Mouse (Mus musculus): ENCODE results near the gene Olfr649. TPM values are rescaled to one million over a fixed set of nuclear protein-coding genes. Genes with fewer than 3 reads are reported as not detected.

Gene Olfr649
- not detected in 2 replicates for polyA plus RNA-seq (2015; fragmentation: Nextera tagmentation; extraction: Ambion mirVana)

DNA sequence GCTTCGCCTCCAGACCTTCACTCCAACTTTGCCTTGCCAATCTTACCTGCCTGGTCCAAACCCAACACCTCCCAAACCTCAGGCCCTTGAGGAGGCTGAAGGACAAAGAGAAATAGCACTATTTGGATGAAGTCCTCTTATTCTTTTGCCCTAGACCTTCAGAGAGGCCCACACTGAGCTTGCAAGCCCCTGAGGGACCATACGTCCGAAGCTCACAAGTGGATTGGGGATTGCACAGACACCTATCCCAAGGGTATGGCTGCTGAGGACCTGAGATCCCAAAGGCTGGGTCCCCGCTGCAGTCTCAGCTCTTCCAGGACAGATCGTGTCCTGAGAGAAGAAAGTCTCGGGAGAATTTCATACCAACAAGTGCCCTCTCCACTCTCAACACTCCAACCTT is at the start of gene Olfr649:
Gene Olfr649 (minus strand): TSS at position 101 of the 400 bp plus-strand sequence.
- no peaks in the 10 kb centered on the region for H3K9me3 ChIP-seq (ENCODE audit: control insufficient read depth, low read length)
- no peak within 1 kb of the TSS for H3K27ac ChIP-seq (ENCODE audit: low read length)
- 92% methylated on average over 6 of the region's 6 CpGs for WGBS
- H3K4me3 ChIP-seq (replicated peaks; ENCODE audit: low read length) = no peak within 1 kb of the TSS
- no peaks in the 10 kb centered on the region for H3K36me3 ChIP-seq (ENCODE audit: control insufficient read depth, insufficient read depth)
- no peak within 1 kb of the TSS for H3K9ac ChIP-seq (replicated peaks; ENCODE audit: low read depth, low read length)
- H3K4me2 ChIP-seq (ENCODE audit: low read length) = no peak within 1 kb of the TSS
- no peaks in the 10 kb centered on the region for H3K27me3 ChIP-seq (replicated peaks; ENCODE audit: control insufficient read depth, insufficient read depth, low read length)
- H3K4me1 ChIP-seq (replicated peaks; ENCODE audit: control insufficient read depth, insufficient read depth, low read length) = no peaks in the 10 kb centered on the region
- no peak for ATAC-seq

DNA sequence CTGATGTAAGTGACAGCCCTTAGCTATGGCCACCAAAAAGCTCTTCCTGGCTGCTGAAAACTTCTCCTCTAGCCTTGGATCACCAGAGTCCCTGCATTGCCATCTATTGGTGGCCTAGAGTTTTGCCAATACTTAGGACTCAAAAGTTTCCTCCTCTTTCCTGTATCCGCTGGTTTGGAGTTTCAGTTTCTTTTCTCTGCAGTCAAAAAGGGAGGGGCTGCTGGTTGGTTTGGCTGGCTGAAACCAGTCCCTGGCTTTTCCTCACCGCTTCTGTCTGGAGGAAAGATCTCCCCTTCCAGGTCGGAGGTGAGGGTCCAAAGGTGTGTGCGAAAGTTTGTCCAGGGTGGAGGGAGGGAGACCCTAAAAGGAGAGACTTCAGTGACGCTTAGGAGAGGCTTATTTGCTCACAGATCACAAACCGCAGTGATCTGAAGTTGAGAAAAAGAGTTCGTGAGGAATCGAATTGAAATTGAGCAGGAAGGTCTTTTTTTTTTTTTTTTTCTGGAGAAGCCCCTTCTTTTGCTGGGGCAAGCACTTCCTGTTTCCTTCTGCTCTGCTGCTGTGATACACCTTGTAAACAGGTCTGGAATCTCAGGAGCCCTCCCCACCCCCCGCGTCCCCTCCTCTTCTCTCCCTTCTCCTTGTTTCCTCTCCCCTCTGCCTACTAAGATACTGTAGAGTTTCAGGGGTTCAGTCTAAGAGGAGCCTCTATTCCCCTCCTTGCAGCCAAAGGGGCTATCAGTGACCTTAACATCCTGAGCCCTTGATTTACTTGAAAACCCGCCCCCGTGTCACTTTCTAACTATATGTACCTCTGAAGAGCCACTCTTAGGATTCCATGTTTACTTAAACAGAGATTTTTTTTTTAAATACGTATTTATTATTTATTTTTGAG is 48.7 kb upstream of the Olfr649 start, which contains the start of gene Trim34a:
Gene Trim34a (plus strand): TSS at position 171 of the 895 bp plus-strand sequence.
- no peaks in the 10 kb centered on the region for H3K4me1 ChIP-seq (replicated peaks; ENCODE audit: control insufficient read depth, insufficient read depth, low read length)
- WGBS = 8% methylated on average over 13 of the region's 13 CpGs
- H3K27me3 ChIP-seq (replicated peaks; ENCODE audit: control insufficient read depth, insufficient read depth, low read length) = no peaks in the 10 kb centered on the region
- ATAC-seq = peak; percentile 52; the same call in 1 of the 2 replicates
- peak within 1 kb of the TSS; percentile 8; the same call in 1 of the 2 replicates for H3K4me2 ChIP-seq (ENCODE audit: low read length)
- peak within 1 kb of the TSS; percentile 21 for H3K4me3 ChIP-seq (replicated peaks; ENCODE audit: low read length)
- no peaks in the 10 kb centered on the region for H3K36me3 ChIP-seq (ENCODE audit: control insufficient read depth, insufficient read depth)
- no peak within 1 kb of the TSS for H3K9ac ChIP-seq (replicated peaks; ENCODE audit: low read depth, low read length)
- no peak within 1 kb of the TSS for H3K27ac ChIP-seq (ENCODE audit: low read length)
- H3K9me3 ChIP-seq (ENCODE audit: control insufficient read depth, low read length) = no peaks in the 10 kb centered on the region

DNA sequence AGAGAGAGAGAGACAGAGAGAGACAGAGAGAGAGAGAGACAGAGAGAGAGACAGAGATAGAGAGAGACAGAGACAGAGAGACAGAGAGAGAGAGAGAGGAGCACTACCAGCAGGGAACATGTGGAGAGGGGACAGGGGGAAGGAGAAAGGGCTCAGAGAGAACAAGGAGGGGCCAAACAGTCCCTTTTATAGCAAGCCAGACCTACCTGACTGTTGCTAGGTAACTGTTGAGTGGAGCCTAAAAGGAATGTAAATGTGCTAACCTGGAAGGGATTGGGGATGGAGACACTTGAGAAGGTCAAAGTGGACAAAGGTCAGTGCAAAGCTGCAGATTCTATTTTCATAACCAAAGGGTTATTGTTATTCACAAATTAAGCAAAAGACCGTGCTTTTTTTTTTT is 47.8 kb upstream of the Olfr649 start:
- no peaks in the 10 kb centered on the region for H3K4me1 ChIP-seq (replicated peaks; ENCODE audit: control insufficient read depth, insufficient read depth, low read length)
- no peaks in the 10 kb centered on the region for H3K27me3 ChIP-seq (replicated peaks; ENCODE audit: control insufficient read depth, insufficient read depth, low read length)
- no peaks in the 10 kb centered on the region for H3K36me3 ChIP-seq (ENCODE audit: control insufficient read depth, insufficient read depth)
- no peak overlapping the region for H3K4me3 ChIP-seq (replicated peaks; ENCODE audit: low read length)
- H3K4me2 ChIP-seq (ENCODE audit: low read length) = no peak overlapping the region
- no peak overlapping the region for H3K27ac ChIP-seq (ENCODE audit: low read length)
- no peak for ATAC-seq
- no peaks in the 10 kb centered on the region for H3K9me3 ChIP-seq (ENCODE audit: control insufficient read depth, low read length)
- WGBS = 63% methylated on average over 1 of the region's 1 CpGs
- no peak overlapping the region for H3K9ac ChIP-seq (replicated peaks; ENCODE audit: low read depth, low read length)

DNA sequence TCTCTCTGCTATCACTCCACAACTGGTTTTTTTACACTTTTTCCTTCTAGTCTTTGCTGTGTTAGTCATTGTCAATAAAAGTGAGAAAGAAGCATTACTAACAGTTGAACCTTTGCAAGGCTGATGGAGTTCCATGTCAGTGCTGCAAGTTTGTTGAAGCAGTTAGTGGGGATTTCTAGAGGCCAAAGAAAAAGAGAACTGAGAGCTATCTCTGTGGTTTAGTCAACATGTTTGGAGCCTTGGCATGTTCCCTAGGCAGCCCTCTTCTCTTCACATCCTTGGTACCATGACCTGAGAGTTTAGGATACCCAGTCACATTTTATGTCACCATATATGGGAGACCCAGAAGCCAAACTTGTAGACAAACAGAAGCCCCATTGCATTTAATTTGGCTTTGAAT is 45.1 kb upstream of the Olfr649 start:
- Histone ChIP-seq H3K27me3 (replicated peaks; ENCODE audit: control insufficient read depth, insufficient read depth, low read length) (no peaks in the 10 kb centered on the region), H3K4me2 (ENCODE audit: low read length) (no peak overlapping the region), H3K9ac (replicated peaks; ENCODE audit: low read depth, low read length) (no peak overlapping the region), H3K9me3 (ENCODE audit: control insufficient read depth, low read length) (no peaks in the 10 kb centered on the region), H3K4me1 (replicated peaks; ENCODE audit: control insufficient read depth, insufficient read depth, low read length) (no peaks in the 10 kb centered on the region), H3K36me3 (ENCODE audit: control insufficient read depth, insufficient read depth) (no peaks in the 10 kb centered on the region), H3K4me3 (replicated peaks; ENCODE audit: low read length) (no peak overlapping the region), H3K27ac (ENCODE audit: low read length) (no peak overlapping the region)
- no peak for ATAC-seq

DNA sequence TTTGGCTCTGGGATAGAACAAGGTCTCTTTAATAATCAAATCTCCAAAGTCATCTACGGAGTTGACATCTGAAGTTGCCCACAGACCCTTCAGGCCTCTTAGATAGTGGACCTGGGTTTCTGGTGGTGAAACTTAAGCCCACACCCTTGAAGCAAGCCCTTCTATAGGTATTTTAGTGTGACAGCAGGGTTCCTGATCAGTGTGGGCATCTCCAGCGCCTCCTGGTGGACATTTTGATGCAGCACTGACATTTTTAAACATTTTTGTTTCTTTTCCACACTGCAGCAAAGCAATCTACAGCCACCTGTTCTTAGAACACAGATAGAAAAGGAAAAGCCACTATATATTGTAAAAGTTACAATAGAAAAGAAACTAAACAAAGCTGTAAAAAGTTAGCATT is 35.4 kb upstream of the Olfr649 start:
- Histone ChIP-seq H3K27me3 (replicated peaks; ENCODE audit: control insufficient read depth, insufficient read depth, low read length) (no peaks in the 10 kb centered on the region), H3K27ac (ENCODE audit: low read length) (no peak overlapping the region), H3K4me3 (replicated peaks; ENCODE audit: low read length) (no peak overlapping the region), H3K9ac (replicated peaks; ENCODE audit: low read depth, low read length) (no peak overlapping the region), H3K4me1 (replicated peaks; ENCODE audit: control insufficient read depth, insufficient read depth, low read length) (no peaks in the 10 kb centered on the region), H3K4me2 (ENCODE audit: low read length) (no peak overlapping the region), H3K36me3 (ENCODE audit: control insufficient read depth, insufficient read depth) (no peaks in the 10 kb centered on the region), H3K9me3 (ENCODE audit: control insufficient read depth, low read length) (no peaks in the 10 kb centered on the region)
- WGBS = 39% methylated on average over 2 of the region's 2 CpGs
- ATAC-seq = no peak

DNA sequence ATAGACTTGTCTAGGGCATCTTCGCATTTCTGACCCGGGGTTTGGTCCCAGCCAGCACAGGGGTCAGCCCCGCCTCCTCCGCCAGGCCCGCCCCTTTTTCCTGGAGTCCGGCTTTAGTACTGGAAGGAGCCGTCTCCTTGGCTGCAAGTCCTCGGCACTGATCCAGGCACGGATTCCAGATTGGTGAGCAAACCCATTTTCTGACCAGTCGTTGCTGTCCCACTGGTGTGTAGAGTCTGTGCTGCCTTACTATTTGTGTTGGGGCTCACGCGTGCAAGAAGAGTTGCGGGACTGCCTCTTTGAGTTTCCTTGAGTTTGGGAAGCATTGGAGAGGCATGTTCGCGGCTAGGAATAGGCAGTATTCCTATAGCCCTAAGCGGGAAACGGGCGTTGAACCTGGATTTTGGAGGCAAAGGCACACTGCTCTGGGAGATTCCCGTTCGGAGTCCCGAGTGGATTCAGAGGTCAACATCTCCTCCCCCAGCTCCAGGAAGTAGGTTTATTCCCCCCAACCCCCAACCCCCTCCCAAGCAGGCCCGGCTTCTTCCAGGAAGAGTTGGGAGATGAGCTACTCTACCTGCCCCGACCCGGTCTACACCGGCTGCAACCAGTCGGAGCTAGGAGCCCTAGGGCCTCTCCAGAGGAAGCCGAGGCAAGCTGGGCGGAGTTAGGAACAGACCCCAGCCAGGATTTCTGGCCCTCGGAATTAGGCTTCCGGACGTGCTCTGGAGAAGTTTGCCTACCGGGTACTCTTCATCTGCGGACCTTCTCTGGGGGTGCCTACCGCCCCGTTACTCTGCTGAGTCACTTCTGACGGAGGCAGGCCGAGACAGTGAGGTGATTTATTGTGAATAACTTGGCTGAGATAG is 23.1 kb upstream of the Olfr649 start, which contains the start of gene Trim6:
Gene Trim6 (plus strand): TSS at position 93 of the 869 bp plus-strand sequence.
- Histone ChIP-seq H3K4me3 (replicated peaks; ENCODE audit: low read length) (peak within 1 kb of the TSS; percentile 21), H3K9me3 (ENCODE audit: control insufficient read depth, low read length) (no peaks in the 10 kb centered on the region), H3K9ac (replicated peaks; ENCODE audit: low read depth, low read length) (no peak within 1 kb of the TSS), H3K27me3 (replicated peaks; ENCODE audit: control insufficient read depth, insufficient read depth, low read length) (no peaks in the 10 kb centered on the region), H3K4me1 (replicated peaks; ENCODE audit: control insufficient read depth, insufficient read depth, low read length) (peaks cover 8% of the 10 kb centered on the region), H3K27ac (ENCODE audit: low read length) (no peak within 1 kb of the TSS), H3K36me3 (ENCODE audit: control insufficient read depth, insufficient read depth) (no peaks in the 10 kb centered on the region), H3K4me2 (ENCODE audit: low read length) (peak within 1 kb of the TSS; percentile 45)
- ATAC-seq = peak; percentile 47; the same call in 1 of the 2 replicates
- WGBS = 3% methylated on average over 37 of the region's 37 CpGs

DNA sequence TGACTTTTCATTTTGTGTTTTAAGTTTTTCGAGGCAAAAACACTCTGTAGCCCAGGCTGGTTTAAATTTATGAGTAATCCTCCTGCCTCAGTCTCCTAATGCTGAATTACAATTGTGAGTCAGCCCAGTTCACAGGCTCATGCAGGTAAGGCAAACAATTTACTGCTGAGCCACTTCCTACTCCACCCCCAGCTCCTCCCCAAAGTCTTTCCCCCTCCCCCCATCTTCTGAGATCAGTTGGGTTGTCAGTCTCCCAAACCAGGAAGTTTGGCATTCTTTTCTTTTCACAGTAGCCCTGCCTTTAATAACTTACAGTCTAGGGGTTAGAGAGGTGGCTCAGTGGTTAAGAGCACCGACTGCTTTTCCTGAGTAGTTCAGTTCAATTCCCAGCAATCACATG is 22.1 kb upstream of the Olfr649 start:
- H3K27ac ChIP-seq (ENCODE audit: low read length) = no peak overlapping the region
- H3K27me3 ChIP-seq (replicated peaks; ENCODE audit: control insufficient read depth, insufficient read depth, low read length) = no peaks in the 10 kb centered on the region
- 87% methylated on average over 2 of the region's 2 CpGs for WGBS
- peaks cover 8% of the 10 kb centered on the region for H3K4me1 ChIP-seq (replicated peaks; ENCODE audit: control insufficient read depth, insufficient read depth, low read length)
- no peaks in the 10 kb centered on the region for H3K9me3 ChIP-seq (ENCODE audit: control insufficient read depth, low read length)
- no peaks in the 10 kb centered on the region for H3K36me3 ChIP-seq (ENCODE audit: control insufficient read depth, insufficient read depth)
- H3K4me3 ChIP-seq (replicated peaks; ENCODE audit: low read length) = no peak overlapping the region
- no peak overlapping the region for H3K4me2 ChIP-seq (ENCODE audit: low read length)
- ATAC-seq = no peak
- no peak overlapping the region for H3K9ac ChIP-seq (replicated peaks; ENCODE audit: low read depth, low read length)

DNA sequence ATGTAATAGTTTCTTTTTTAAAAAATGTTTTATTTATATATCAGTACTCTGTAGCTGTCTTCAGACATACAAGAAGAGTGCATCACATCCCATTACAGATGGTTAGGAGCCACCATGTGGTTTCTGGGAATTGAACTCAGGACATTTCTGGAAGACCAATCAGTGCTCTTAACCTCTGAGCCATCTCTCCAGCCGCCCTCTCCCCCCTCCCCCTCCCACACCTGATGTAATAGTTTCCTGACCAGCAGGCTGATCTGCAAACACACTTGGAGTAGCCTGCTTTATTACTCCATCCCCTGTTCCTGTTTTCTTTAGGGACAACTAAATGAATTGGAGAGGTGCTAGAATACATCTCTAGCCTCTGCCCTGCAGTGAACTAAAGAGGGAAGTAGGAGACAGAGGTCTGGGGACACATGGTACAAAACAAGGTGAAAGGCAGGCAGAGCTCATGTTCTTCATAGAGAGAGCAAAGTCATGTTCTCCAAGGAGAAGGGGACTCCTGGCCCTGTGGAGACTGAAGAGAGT is 20.3 kb upstream of the Olfr649 start:
- ATAC-seq = no peak
- Histone ChIP-seq H3K36me3 (ENCODE audit: control insufficient read depth, insufficient read depth) (no peaks in the 10 kb centered on the region), H3K9ac (replicated peaks; ENCODE audit: low read depth, low read length) (no peak overlapping the region), H3K27me3 (replicated peaks; ENCODE audit: control insufficient read depth, insufficient read depth, low read length) (no peaks in the 10 kb centered on the region), H3K4me3 (replicated peaks; ENCODE audit: low read length) (no peak overlapping the region), H3K27ac (ENCODE audit: low read length) (no peak overlapping the region), H3K9me3 (ENCODE audit: control insufficient read depth, low read length) (no peaks in the 10 kb centered on the region), H3K4me1 (replicated peaks; ENCODE audit: control insufficient read depth, insufficient read depth, low read length) (peaks cover 8% of the 10 kb centered on the region), H3K4me2 (ENCODE audit: low read length) (no peak overlapping the region)
- 83% methylated on average over 1 of the region's 1 CpGs for WGBS

DNA sequence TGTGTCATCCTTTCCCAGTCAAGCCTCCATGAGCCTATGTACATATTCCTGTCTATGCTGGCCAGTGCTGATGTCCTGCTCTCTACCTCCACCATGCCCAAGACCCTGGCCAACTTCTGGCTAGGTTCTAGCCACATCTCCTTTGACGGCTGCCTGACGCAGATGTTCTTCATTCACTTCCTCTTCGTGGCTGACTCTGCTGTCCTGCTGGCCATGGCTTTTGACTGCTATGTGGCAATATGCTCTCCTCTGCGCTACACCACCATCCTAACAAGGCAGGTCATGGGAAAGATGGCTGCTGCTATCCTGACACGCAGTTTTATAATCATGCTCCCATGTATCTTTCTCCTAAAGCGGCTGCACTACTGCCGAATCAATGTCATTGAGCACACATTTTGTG is 10.4 kb upstream of the Olfr649 start:
- Histone ChIP-seq H3K36me3 (ENCODE audit: control insufficient read depth, insufficient read depth) (no peaks in the 10 kb centered on the region), H3K27ac (ENCODE audit: low read length) (no peak overlapping the region), H3K27me3 (replicated peaks; ENCODE audit: control insufficient read depth, insufficient read depth, low read length) (no peaks in the 10 kb centered on the region), H3K4me3 (replicated peaks; ENCODE audit: low read length) (no peak overlapping the region), H3K4me2 (ENCODE audit: low read length) (no peak overlapping the region), H3K4me1 (replicated peaks; ENCODE audit: control insufficient read depth, insufficient read depth, low read length) (no peaks in the 10 kb centered on the region), H3K9me3 (ENCODE audit: control insufficient read depth, low read length) (no peaks in the 10 kb centered on the region), H3K9ac (replicated peaks; ENCODE audit: low read depth, low read length) (no peak overlapping the region)
- 93% methylated on average over 7 of the region's 7 CpGs for WGBS
- no peak for ATAC-seq
